Mouse (Mus musculus) intestine, embryonic 16.5 days (tissue): ENCODE measurements around the gene Neurod2. TPM values are rescaled to one million over a fixed set of nuclear protein-coding genes. Genes with fewer than 3 reads are reported as not detected.

Source experiments
- ATAC-seq: fragments of 200-750 bp; cut with Nextera tagmentation; 2 replicates; pipeline ENCODE4 v1.8.0; 2017; ENCODE audit warnings: moderate TSS enrichment, moderate library complexity
- H3K27ac ChIP-seq: fragments of 300-500 bp; sonication (generic); 2 replicates; pipeline ENCODE4 v1.5.1; 2014; ENCODE audit warnings: mild to moderate bottlenecking, low read length
- H3K27me3 ChIP-seq: fragments of 300-500 bp; sonication (generic); replicated peaks from 2 replicates; pipeline ENCODE4 v1.6.1; 2014; ENCODE audit warnings: low read length, control low read depth, mixed read lengths; ENCODE audit not compliant: control insufficient read depth, insufficient read depth
- H3K36me3 ChIP-seq: fragments of 300-500 bp; sonication (generic); 2 replicates; pipeline ENCODE4 v1.6.1; 2014; ENCODE audit warnings: low read length, control low read depth; ENCODE audit not compliant: control insufficient read depth, insufficient read depth
- H3K4me1 ChIP-seq: fragments of 300-500 bp; sonication (generic); 2 replicates; pipeline ENCODE4 v1.6.1; 2014; ENCODE audit warnings: low read length, control low read depth, mixed read lengths; ENCODE audit not compliant: control insufficient read depth, insufficient read depth
- H3K4me2 ChIP-seq: fragments of 300-500 bp; sonication (generic); 2 replicates; pipeline ENCODE4 v1.6.1; 2014; ENCODE audit warnings: low read depth, low read length, control low read depth
- H3K4me3 ChIP-seq: fragments of 300-500 bp; sonication (generic); 2 replicates; pipeline ENCODE4 v1.5.1; 2014; ENCODE audit warnings: mild to moderate bottlenecking, low read length
- H3K9ac ChIP-seq: fragments of 300-500 bp; sonication (generic); 2 replicates; pipeline ENCODE4 v1.6.1; 2014; ENCODE audit warnings: low read depth, low read length
- H3K9me3 ChIP-seq: fragments of 300-500 bp; sonication (generic); 2 replicates; pipeline ENCODE4 v1.6.1; 2016; ENCODE audit warnings: low read length, control low read depth; ENCODE audit not compliant: control insufficient read depth
- WGBS: fragments of 180-500 bp; shearing (Covaris S2); extraction: QIAGEN DNeasy Blood & Tissue Kit; methylation state at CpG from one replicate; pipeline ENCODE4 v1.1.7; 2014; 5-methylcytosine and 5-hydroxymethylcytosine counted together
- polyA plus RNA-seq: library from polyadenylated mRNA; unstranded; fragments of >200 nt; fragmentation: Nextera tagmentation; extraction: Ambion mirVana; gene quantifications from 2 replicates; pipeline ENCODE4 v1.2.1, GENCODE M21; 2015

The Neurod2 gene
- polyA plus RNA-seq, 1 experiment from 2014 or later, result 0.05 TPM

- peaks cover 20% of the 10 kb centered on the region for H3K4me1 ChIP-seq
- H3K9ac ChIP-seq, result no peak overlapping the region
- no peaks in the 10 kb centered on the region for H3K9me3 ChIP-seq
- no peak for ATAC-seq
- WGBS, result 1% methylated on average over 48 of the region's 56 CpGs
- H3K27ac ChIP-seq, result no peak overlapping the region
- H3K4me3 ChIP-seq, result peak overlapping the region; percentile 36
- H3K4me2 ChIP-seq, result peak overlapping the region; percentile 43
- no peaks in the 10 kb centered on the region for H3K36me3 ChIP-seq
- H3K27me3 ChIP-seq, result peaks cover 93% of the 10 kb centered on the region
These were observed 928 bp downstream of the Neurod2 start for GRCm38 (mm10) chr11:98328371-98329069.

- ATAC-seq, result no peak
- Histone ChIP-seq H3K27ac (no peak overlapping the region), H3K9ac (no peak overlapping the region), H3K27me3 (peaks cover 93% of the 10 kb centered on the region), H3K4me1 (peaks cover 20% of the 10 kb centered on the region), H3K36me3 (no peaks in the 10 kb centered on the region), H3K4me2 (peak overlapping the region; percentile 43), H3K9me3 (no peaks in the 10 kb centered on the region), H3K4me3 (peak overlapping the region; percentile 36)
- under 1% methylated on average over 29 of the region's 35 CpGs for WGBS
These were observed 1.4 kb downstream of the Neurod2 start for GRCm38 (mm10) chr11:98328031-98328370.

GRCm38 (mm10) chr11:98327136-98328030 lies 2.1 kb downstream of the Neurod2 start:
- H3K4me2 ChIP-seq, result peak overlapping the region; percentile 43

GRCm38 (mm10) chr11:98326741-98327135 lies 2.7 kb downstream of the Neurod2 start:
- Histone ChIP-seq H3K27me3 (peaks cover 94% of the 10 kb centered on the region), H3K9ac (no peak overlapping the region), H3K9me3 (no peaks in the 10 kb centered on the region), H3K4me3 (no peak overlapping the region), H3K36me3 (no peaks in the 10 kb centered on the region), H3K4me2 (no peak overlapping the region), H3K4me1 (peaks cover 20% of the 10 kb centered on the region), H3K27ac (no peak overlapping the region)
- no peak for ATAC-seq
- under 1% methylated on average over 12 of the region's 19 CpGs for WGBS

More at GRCm38 (mm10) chr11:98327136-98328030, 2.1 kb downstream of the Neurod2 start:
- 1% methylated on average over 97 of the region's 97 CpGs for WGBS
- ATAC-seq, result no peak
- Histone ChIP-seq H3K9ac (no peak overlapping the region), H3K9me3 (no peaks in the 10 kb centered on the region), H3K27ac (no peak overlapping the region), H3K4me1 (peaks cover 20% of the 10 kb centered on the region), H3K27me3 (peaks cover 94% of the 10 kb centered on the region), H3K4me3 (peak overlapping the region; percentile 36), H3K36me3 (no peaks in the 10 kb centered on the region)

GRCm38 (mm10) chr11:98325821-98326218 lies 3.6 kb downstream of the Neurod2 start:
- H3K9me3 ChIP-seq, result no peaks in the 10 kb centered on the region
- 1% methylated on average over 22 of the region's 22 CpGs for WGBS
- H3K4me2 ChIP-seq, result no peak overlapping the region
- no peak overlapping the region for H3K4me3 ChIP-seq
- H3K27ac ChIP-seq, result no peak overlapping the region
- peaks cover 98% of the 10 kb centered on the region for H3K27me3 ChIP-seq
- no peak for ATAC-seq
- H3K9ac ChIP-seq, result no peak overlapping the region
- peaks cover 20% of the 10 kb centered on the region for H3K4me1 ChIP-seq
- no peaks in the 10 kb centered on the region for H3K36me3 ChIP-seq

GRCm38 (mm10) chr11:98325191-98325820 lies 4.1 kb downstream of the Neurod2 start:
- H3K27ac ChIP-seq, result no peak overlapping the region
- H3K4me1 ChIP-seq, result peaks cover 20% of the 10 kb centered on the region
- WGBS, result 6% methylated on average over 14 of the region's 14 CpGs
- peaks cover 96% of the 10 kb centered on the region for H3K27me3 ChIP-seq
- no peaks in the 10 kb centered on the region for H3K36me3 ChIP-seq
- H3K4me2 ChIP-seq, result no peak overlapping the region
- H3K9ac ChIP-seq, result no peak overlapping the region
- H3K4me3 ChIP-seq, result no peak overlapping the region
- no peaks in the 10 kb centered on the region for H3K9me3 ChIP-seq
- ATAC-seq, result no peak

GRCm38 (mm10) chr11:98323933-98324332 lies 5.5 kb downstream of the Neurod2 start:
- H3K27ac ChIP-seq, result no peak overlapping the region
- H3K9me3 ChIP-seq, result no peaks in the 10 kb centered on the region
- H3K27me3 ChIP-seq, result peaks cover 95% of the 10 kb centered on the region
- H3K4me1 ChIP-seq, result peaks cover 20% of the 10 kb centered on the region
- no peak for ATAC-seq
- H3K36me3 ChIP-seq, result no peaks in the 10 kb centered on the region
- no peak overlapping the region for H3K4me3 ChIP-seq
- H3K9ac ChIP-seq, result no peak overlapping the region
- 2% methylated on average over 9 of the region's 9 CpGs for WGBS
- no peak overlapping the region for H3K4me2 ChIP-seq

GRCm38 (mm10) chr11:98323136-98323866 lies 6.1 kb downstream of the Neurod2 start:
- H3K4me3 ChIP-seq, result no peak overlapping the region
- H3K27ac ChIP-seq, result no peak overlapping the region
- H3K36me3 ChIP-seq, result no peaks in the 10 kb centered on the region
- no peaks in the 10 kb centered on the region for H3K9me3 ChIP-seq
- no peak overlapping the region for H3K4me2 ChIP-seq
- peaks cover 15% of the 10 kb centered on the region for H3K4me1 ChIP-seq
- WGBS, result 3% methylated on average over 10 of the region's 10 CpGs
- H3K27me3 ChIP-seq, result peaks cover 95% of the 10 kb centered on the region
- ATAC-seq, result no peak
- no peak overlapping the region for H3K9ac ChIP-seq

- ATAC-seq, result no peak
- H3K27ac ChIP-seq, result no peak overlapping the region
- WGBS, result 7% methylated on average over 1 of the region's 1 CpGs
- no peak overlapping the region for H3K4me2 ChIP-seq
- no peaks in the 10 kb centered on the region for H3K36me3 ChIP-seq
- H3K4me1 ChIP-seq, result peaks cover 3% of the 10 kb centered on the region; the same call in 1 of the 2 replicates
- no peaks in the 10 kb centered on the region for H3K9me3 ChIP-seq
- no peak overlapping the region for H3K4me3 ChIP-seq
- H3K9ac ChIP-seq, result no peak overlapping the region
- peaks cover 93% of the 10 kb centered on the region for H3K27me3 ChIP-seq
These were observed 7.3 kb downstream of the Neurod2 start for GRCm38 (mm10) chr11:98322159-98322558.
